Mouse (Mus musculus): Measurements from ENCODE around the gene Flt4. TPM values are rescaled to one million over a fixed set of nuclear protein-coding genes. Genes with fewer than 3 reads are reported as not detected.

The Flt4 gene
- 0.18 and 1.1 TPM in 2 replicates for polyA plus RNA-seq (2012; ENCODE audit: low replicate concordance)

GRCm38 (mm10) chr11:49608938-49609867 lies at the start of gene Flt4:
Flt4 (plus strand) TSS chr11:49609263.

GRCm38 (mm10) chr11:49663310-49663709 lies 54.2 kb downstream of the Flt4 start, which contains the start of gene Scgb3a1:
Scgb3a1 (plus strand) TSS chr11:49663610.

Other genes starting within 250 kb of the Flt4 start
- gene Olfr1389, start 186.2 kb upstream of the Flt4 start, polyA plus RNA-seq (2012; ENCODE audit: low replicate concordance): not detected in 2 replicates
- not detected in 2 replicates for gene Olfr1388, start 172.6 kb upstream of the Flt4 start, polyA plus RNA-seq (2012; ENCODE audit: low replicate concordance)
- not detected in 2 replicates for gene Olfr1387, start 153.9 kb upstream of the Flt4 start, polyA plus RNA-seq (2012; ENCODE audit: low replicate concordance)
- not detected in 2 replicates for gene Olfr1386, start 144.2 kb upstream of the Flt4 start, polyA plus RNA-seq (2012; ENCODE audit: low replicate concordance)
- gene Olfr1385, start 120.2 kb upstream of the Flt4 start, polyA plus RNA-seq (2012; ENCODE audit: low replicate concordance): not detected in 2 replicates
- not detected in 2 replicates for gene Olfr1384, start 102.5 kb upstream of the Flt4 start, polyA plus RNA-seq (2012; ENCODE audit: low replicate concordance)
- not detected in 2 replicates for gene Olfr1383, start 89.6 kb upstream of the Flt4 start, polyA plus RNA-seq (2012; ENCODE audit: low replicate concordance)
- gene Olfr1382, start 81.0 kb upstream of the Flt4 start, polyA plus RNA-seq (2012; ENCODE audit: low replicate concordance): not detected in 2 replicates
- not detected in 2 replicates for gene Olfr1381, start 65.8 kb upstream of the Flt4 start, polyA plus RNA-seq (2012; ENCODE audit: low replicate concordance)
- gene Olfr1380, start 52.4 kb upstream of the Flt4 start, polyA plus RNA-seq (2012; ENCODE audit: low replicate concordance): not detected in 2 replicates
- gene Scgb3a1, start 54.3 kb downstream of the Flt4 start, polyA plus RNA-seq (2012; ENCODE audit: low replicate concordance): not detected in 2 replicates
- gene Cnot6, start 103.5 kb downstream of the Flt4 start, polyA plus RNA-seq (2012; ENCODE audit: low replicate concordance): 14.2 and 28.8 TPM in 2 replicates
- not detected in 2 replicates for gene Gfpt2, start 184.9 kb downstream of the Flt4 start, polyA plus RNA-seq (2012; ENCODE audit: low replicate concordance)
- gene Mapk9, start 237.5 kb downstream of the Flt4 start, polyA plus RNA-seq (2012; ENCODE audit: low replicate concordance): 11.5 and 13.7 TPM in 2 replicates

Data from hematopoietic multipotent progenitor cell, adult 10-12 weeks (in vitro differentiated cells).